Mouse (Mus musculus): ENCODE data around the gene Enpep. TPM values are rescaled to one million over a fixed set of nuclear protein-coding genes. Genes with fewer than 3 reads are reported as not detected.

The Enpep gene
- total and polyA plus RNA-seq, 2 experiments from 2014 or later: 8.3 to 8.4 TPM

- H3K27me3 ChIP-seq (ENCODE audit: control insufficient read depth, insufficient read depth, low read length): no peaks in the 10 kb centered on the region
- no peak overlapping the region for H3K27ac ChIP-seq (ENCODE audit: low read depth)
- H3K9me3 ChIP-seq (replicated peaks; ENCODE audit: control insufficient read depth, low read length): no peaks in the 10 kb centered on the region
- no peaks in the 10 kb centered on the region for H3K4me1 ChIP-seq (ENCODE audit: control insufficient read depth, insufficient read depth)
- H3K4me2 ChIP-seq (ENCODE audit: low read depth, low read length): no peak overlapping the region
- TF ChIP-seq EP300 (IDR thresholded peaks at IDR 0.05; ENCODE audit: low read depth) (no peak), CTCF (IDR thresholded peaks at IDR 0.05; ENCODE audit: low read depth) (no peak)
- 59% methylated on average over 7 of the region's 7 CpGs for WGBS
- DNase-seq (ENCODE audit: low spot score): no peak
- no peak overlapping the region for H3K4me3 ChIP-seq (ENCODE audit: low read depth, low read length)
- no peak overlapping the region for H3K9ac ChIP-seq (replicated peaks; ENCODE audit: low read depth, low read length)
- ATAC-seq (ENCODE audit: insufficient read depth, low read depth): no peak
- H3K36me3 ChIP-seq (replicated peaks; ENCODE audit: control insufficient read depth, insufficient read depth, low read length): no peaks in the 10 kb centered on the region
Observed at GRCm38 (mm10) chr3:129286426-129286825, 46.1 kb downstream of the Enpep start.

- WGBS: 76% methylated on average over 5 of the region's 5 CpGs
- DNase-seq (ENCODE audit: low spot score) (no peak), ATAC-seq (ENCODE audit: insufficient read depth, low read depth) (no peak)
- Histone ChIP-seq H3K4me3 (ENCODE audit: low read depth, low read length) (no peak overlapping the region), H3K4me1 (ENCODE audit: control insufficient read depth, insufficient read depth) (no peaks in the 10 kb centered on the region), H3K27me3 (ENCODE audit: control insufficient read depth, insufficient read depth, low read length) (no peaks in the 10 kb centered on the region), H3K4me2 (ENCODE audit: low read depth, low read length) (no peak overlapping the region), H3K36me3 (replicated peaks; ENCODE audit: control insufficient read depth, insufficient read depth, low read length) (no peaks in the 10 kb centered on the region), H3K9me3 (replicated peaks; ENCODE audit: control insufficient read depth, low read length) (no peaks in the 10 kb centered on the region), H3K9ac (replicated peaks; ENCODE audit: low read depth, low read length) (no peak overlapping the region), H3K27ac (ENCODE audit: low read depth) (no peak overlapping the region)
- TF ChIP-seq CTCF (IDR thresholded peaks at IDR 0.05; ENCODE audit: low read depth) (no peak), EP300 (IDR thresholded peaks at IDR 0.05; ENCODE audit: low read depth) (no peak)
Observed at GRCm38 (mm10) chr3:129284326-129284725, 48.2 kb downstream of the Enpep start.

- DNase-seq (ENCODE audit: low spot score) (no peak), ATAC-seq (ENCODE audit: insufficient read depth, low read depth) (no peak)
- Histone ChIP-seq H3K36me3 (replicated peaks; ENCODE audit: control insufficient read depth, insufficient read depth, low read length) (no peaks in the 10 kb centered on the region), H3K4me1 (ENCODE audit: control insufficient read depth, insufficient read depth) (no peaks in the 10 kb centered on the region), H3K27ac (ENCODE audit: low read depth) (no peak overlapping the region), H3K27me3 (ENCODE audit: control insufficient read depth, insufficient read depth, low read length) (no peaks in the 10 kb centered on the region), H3K4me2 (ENCODE audit: low read depth, low read length) (no peak overlapping the region), H3K9me3 (replicated peaks; ENCODE audit: control insufficient read depth, low read length) (no peaks in the 10 kb centered on the region), H3K4me3 (ENCODE audit: low read depth, low read length) (no peak overlapping the region), H3K9ac (replicated peaks; ENCODE audit: low read depth, low read length) (no peak overlapping the region)
- TF ChIP-seq EP300 (IDR thresholded peaks at IDR 0.05; ENCODE audit: low read depth): no peak
- TF ChIP-seq CTCF (IDR thresholded peaks at IDR 0.05; ENCODE audit: low read depth): no peak
- whole genome bisulfite sequencing: 78% methylated on average over 8 of the region's 8 CpGs
Observed at GRCm38 (mm10) chr3:129279441-129279840, 53.1 kb downstream of the Enpep start.

- Histone ChIP-seq H3K9me3 (replicated peaks; ENCODE audit: control insufficient read depth, low read length) (no peaks in the 10 kb centered on the region), H3K27me3 (ENCODE audit: control insufficient read depth, insufficient read depth, low read length) (no peaks in the 10 kb centered on the region), H3K4me2 (ENCODE audit: low read depth, low read length) (no peak overlapping the region), H3K4me3 (ENCODE audit: low read depth, low read length) (no peak overlapping the region), H3K27ac (ENCODE audit: low read depth) (no peak overlapping the region), H3K4me1 (ENCODE audit: control insufficient read depth, insufficient read depth) (no peaks in the 10 kb centered on the region), H3K9ac (replicated peaks; ENCODE audit: low read depth, low read length) (no peak overlapping the region), H3K36me3 (replicated peaks; ENCODE audit: control insufficient read depth, insufficient read depth, low read length) (no peaks in the 10 kb centered on the region)
- TF ChIP-seq EP300 (IDR thresholded peaks at IDR 0.05; ENCODE audit: low read depth) (no peak), CTCF (IDR thresholded peaks at IDR 0.05; ENCODE audit: low read depth) (no peak)
- DNase-seq (ENCODE audit: low spot score) (peak; percentile 37), ATAC-seq (ENCODE audit: insufficient read depth, low read depth) (no peak)
- WGBS: 65% methylated on average over 6 of the region's 6 CpGs
Observed at GRCm38 (mm10) chr3:129273156-129273831, 59.2 kb downstream of the Enpep start.

GRCm38 (mm10) chr3:129270044-129270443 is 62.5 kb downstream of the Enpep start:
- Histone ChIP-seq H3K27ac (ENCODE audit: low read depth) (no peak overlapping the region), H3K4me3 (ENCODE audit: low read depth, low read length) (no peak overlapping the region), H3K9me3 (replicated peaks; ENCODE audit: control insufficient read depth, low read length) (no peaks in the 10 kb centered on the region), H3K27me3 (ENCODE audit: control insufficient read depth, insufficient read depth, low read length) (no peaks in the 10 kb centered on the region), H3K4me2 (ENCODE audit: low read depth, low read length) (no peak overlapping the region), H3K9ac (replicated peaks; ENCODE audit: low read depth, low read length) (no peak overlapping the region), H3K36me3 (replicated peaks; ENCODE audit: control insufficient read depth, insufficient read depth, low read length) (no peaks in the 10 kb centered on the region), H3K4me1 (ENCODE audit: control insufficient read depth, insufficient read depth) (no peaks in the 10 kb centered on the region)
- WGBS: 57% methylated on average over 13 of the region's 13 CpGs
- TF ChIP-seq EP300 (IDR thresholded peaks at IDR 0.05; ENCODE audit: low read depth) (no peak), CTCF (IDR thresholded peaks at IDR 0.05; ENCODE audit: low read depth) (no peak)
- DNase-seq (ENCODE audit: low spot score) (no peak), ATAC-seq (ENCODE audit: insufficient read depth, low read depth) (no peak)
